Mouse (Mus musculus) heart, embryonic 15.5 days (tissue): ENCODE data around the gene Zfp428. TPM values are rescaled to one million over a fixed set of nuclear protein-coding genes. Genes with fewer than 3 reads are reported as not detected.

ENCODE experiments used
- ATAC-seq: fragments of 200-750 bp; cut with Nextera tagmentation; replicated peaks from 2 replicates; pipeline ENCODE4 v1.8.0; 2017; ENCODE audit warnings: low read depth, moderate TSS enrichment; ENCODE audit not compliant: insufficient number of reproducible peaks, insufficient read depth, low FRiP score
- H3K27ac ChIP-seq: fragments of 300-500 bp; sonication (generic); 2 replicates; pipeline ENCODE4 v1.5.1; 2015; ENCODE audit warnings: mild to moderate bottlenecking, inconsistent platforms
- H3K27me3 ChIP-seq: fragments of 300-500 bp; sonication (generic); 2 replicates; pipeline ENCODE4 v1.6.1; 2015; ENCODE audit warnings: inconsistent platforms
- H3K36me3 ChIP-seq: fragments of 300-500 bp; sonication (generic); 2 replicates; pipeline ENCODE4 v1.6.1; 2015; ENCODE audit warnings: mild to moderate bottlenecking, inconsistent platforms
- H3K4me1 ChIP-seq: fragments of 300-500 bp; sonication (generic); replicated peaks from 2 replicates; pipeline ENCODE4 v1.6.1; 2015; ENCODE audit warnings: inconsistent platforms
- H3K4me2 ChIP-seq: fragments of 300-500 bp; sonication (generic); 2 replicates; pipeline ENCODE4 v1.6.1; 2015; ENCODE audit warnings: inconsistent platforms, mild to moderate bottlenecking, moderate library complexity
- H3K4me3 ChIP-seq: fragments of 300-500 bp; sonication (generic); 2 replicates; pipeline ENCODE4 v1.5.1; 2015; ENCODE audit warnings: mild to moderate bottlenecking, inconsistent platforms
- H3K9ac ChIP-seq: fragments of 300-500 bp; sonication (generic); 2 replicates; pipeline ENCODE4 v1.6.1; 2015; ENCODE audit warnings: mild to moderate bottlenecking, inconsistent platforms
- H3K9me3 ChIP-seq: fragments of 300-500 bp; sonication (generic); replicated peaks from 2 replicates; pipeline ENCODE4 v1.6.1; 2016; ENCODE audit warnings: inconsistent platforms
- WGBS: fragments of 180-500 bp; shearing (Covaris S2); methylation state at CpG from one replicate; pipeline ENCODE4 v1.1.7; 2015; ENCODE audit warnings: mixed read lengths; 5-methylcytosine and 5-hydroxymethylcytosine counted together
- polyA plus RNA-seq: library from polyadenylated mRNA; unstranded; fragments of >200 nt; fragmentation: Nextera tagmentation; extraction: Ambion mirVana; gene quantifications from 2 replicates; pipeline ENCODE4 v1.2.1, GENCODE M21; 2015

Zfp428 gene
- polyA plus RNA-seq, 1 experiment from 2014 or later: 37.5 TPM

- Histone ChIP-seq H3K4me1 (peaks cover 8% of the 10 kb centered on the region), H3K9ac (no peak overlapping the region), H3K36me3 (no peaks in the 10 kb centered on the region), H3K4me2 (no peak overlapping the region), H3K27ac (no peak overlapping the region), H3K4me3 (no peak overlapping the region), H3K27me3 (no peaks in the 10 kb centered on the region), H3K9me3 (no peaks in the 10 kb centered on the region)
- no peak for ATAC-seq
- 81% methylated on average over 6 of the region's 6 CpGs for WGBS
Observed at GRCm38 (mm10) chr7:24524978-24525377, 18.2 kb downstream of the Zfp428 start.

GRCm38 (mm10) chr7:24525686-24526420 is 19.0 kb downstream of the Zfp428 start:
- H3K27me3 ChIP-seq: no peaks in the 10 kb centered on the region
- ATAC-seq: no peak
- H3K4me2 ChIP-seq: no peak overlapping the region
- H3K4me1 ChIP-seq: peaks cover 8% of the 10 kb centered on the region
- WGBS: 76% methylated on average over 12 of the region's 12 CpGs
- H3K27ac ChIP-seq: no peak overlapping the region
- H3K9ac ChIP-seq: no peak overlapping the region
- no peaks in the 10 kb centered on the region for H3K9me3 ChIP-seq
- no peaks in the 10 kb centered on the region for H3K36me3 ChIP-seq
- no peak overlapping the region for H3K4me3 ChIP-seq

GRCm38 (mm10) chr7:24528861-24529260 is 22.1 kb downstream of the Zfp428 start:
- H3K4me2 ChIP-seq: no peak overlapping the region

GRCm38 (mm10) chr7:24529580-24529979 is 22.8 kb downstream of the Zfp428 start:
- peak overlapping the region; percentile 53 for H3K9ac ChIP-seq
- H3K27ac ChIP-seq: peak overlapping the region; percentile 88
- no peaks in the 10 kb centered on the region for H3K27me3 ChIP-seq
- no peak for ATAC-seq
- no peaks in the 10 kb centered on the region for H3K9me3 ChIP-seq
- 52% methylated on average over 11 of the region's 11 CpGs for WGBS
- H3K4me1 ChIP-seq: peaks cover 26% of the 10 kb centered on the region
- peak overlapping the region; percentile 68 for H3K4me3 ChIP-seq
- H3K36me3 ChIP-seq: peaks cover 14% of the 10 kb centered on the region
- H3K4me2 ChIP-seq: peak overlapping the region; percentile 91

More at GRCm38 (mm10) chr7:24528861-24529260, 22.1 kb downstream of the Zfp428 start:
- Histone ChIP-seq H3K36me3 (peaks cover 8% of the 10 kb centered on the region), H3K27ac (no peak overlapping the region), H3K27me3 (no peaks in the 10 kb centered on the region), H3K9me3 (no peaks in the 10 kb centered on the region), H3K4me1 (peaks cover 21% of the 10 kb centered on the region), H3K9ac (no peak overlapping the region), H3K4me3 (no peak overlapping the region)
- no peak for ATAC-seq
- 89% methylated on average over 11 of the region's 11 CpGs for WGBS

- Histone ChIP-seq H3K9me3 (no peaks in the 10 kb centered on the region), H3K27me3 (no peaks in the 10 kb centered on the region), H3K36me3 (peaks cover 15% of the 10 kb centered on the region), H3K4me2 (peak within 1 kb of the TSS; percentile 91), H3K4me1 (peaks cover 26% of the 10 kb centered on the region), H3K9ac (peak within 1 kb of the TSS; percentile 80), H3K4me3 (peak within 1 kb of the TSS; percentile 68), H3K27ac (peak within 1 kb of the TSS; percentile 88)
- peak; percentile 96 for ATAC-seq
- under 1% methylated on average over 44 of the region's 44 CpGs for WGBS
Observed at GRCm38 (mm10) chr7:24530062-24530931, 23.5 kb downstream of the Zfp428 start, which contains the start of gene Irgq. Gene Irgq (plus strand): TSS chr7:24530689.

- Histone ChIP-seq H3K4me1 (peaks cover 26% of the 10 kb centered on the region), H3K36me3 (peaks cover 24% of the 10 kb centered on the region), H3K4me3 (peak overlapping the region; percentile 68), H3K9ac (peak overlapping the region; percentile 80), H3K4me2 (peak overlapping the region; percentile 91), H3K27me3 (no peaks in the 10 kb centered on the region), H3K9me3 (no peaks in the 10 kb centered on the region), H3K27ac (peak overlapping the region; percentile 88)
- under 1% methylated on average over 43 of the region's 43 CpGs for WGBS
- peak; percentile 51 for ATAC-seq
Observed at GRCm38 (mm10) chr7:24531211-24531971, 24.6 kb downstream of the Zfp428 start.

GRCm38 (mm10) chr7:24533031-24533571 is 26.3 kb downstream of the Zfp428 start:
- peaks cover 26% of the 10 kb centered on the region for H3K4me1 ChIP-seq
- ATAC-seq: no peak
- H3K27me3 ChIP-seq: no peaks in the 10 kb centered on the region
- 75% methylated on average over 28 of the region's 28 CpGs for WGBS
- H3K9ac ChIP-seq: no peak overlapping the region
- no peak overlapping the region for H3K4me3 ChIP-seq
- H3K36me3 ChIP-seq: peaks cover 24% of the 10 kb centered on the region
- H3K4me2 ChIP-seq: no peak overlapping the region
- no peaks in the 10 kb centered on the region for H3K9me3 ChIP-seq
- H3K27ac ChIP-seq: no peak overlapping the region

GRCm38 (mm10) chr7:24533806-24534205 is 27.0 kb downstream of the Zfp428 start:
- Histone ChIP-seq H3K4me1 (peaks cover 26% of the 10 kb centered on the region), H3K9me3 (no peaks in the 10 kb centered on the region), H3K36me3 (peaks cover 24% of the 10 kb centered on the region), H3K4me2 (no peak overlapping the region), H3K9ac (no peak overlapping the region), H3K27ac (no peak overlapping the region), H3K27me3 (no peaks in the 10 kb centered on the region), H3K4me3 (no peak overlapping the region)
- WGBS: 40% methylated on average over 42 of the region's 42 CpGs
- no peak for ATAC-seq

GRCm38 (mm10) chr7:24534301-24534700 is 27.5 kb downstream of the Zfp428 start:
- Histone ChIP-seq H3K9me3 (no peaks in the 10 kb centered on the region), H3K4me3 (no peak overlapping the region), H3K27ac (no peak overlapping the region), H3K27me3 (no peaks in the 10 kb centered on the region), H3K9ac (no peak overlapping the region), H3K36me3 (peaks cover 24% of the 10 kb centered on the region), H3K4me2 (no peak overlapping the region), H3K4me1 (peaks cover 23% of the 10 kb centered on the region)
- 45% methylated on average over 19 of the region's 19 CpGs for WGBS
- ATAC-seq: no peak

- H3K27me3 ChIP-seq: no peaks in the 10 kb centered on the region
- 81% methylated on average over 4 of the region's 4 CpGs for WGBS
- H3K4me1 ChIP-seq: peaks cover 10% of the 10 kb centered on the region
- no peak overlapping the region for H3K4me2 ChIP-seq
- H3K9me3 ChIP-seq: no peaks in the 10 kb centered on the region
- no peak overlapping the region for H3K9ac ChIP-seq
- no peak for ATAC-seq
- H3K27ac ChIP-seq: no peak overlapping the region
- no peak overlapping the region for H3K4me3 ChIP-seq
- peaks cover 24% of the 10 kb centered on the region for H3K36me3 ChIP-seq
Observed at GRCm38 (mm10) chr7:24537081-24537480, 30.3 kb downstream of the Zfp428 start.

- H3K27ac ChIP-seq: no peak overlapping the region
- no peak overlapping the region for H3K4me3 ChIP-seq
- peaks cover 24% of the 10 kb centered on the region for H3K36me3 ChIP-seq
- no peak overlapping the region for H3K9ac ChIP-seq
- H3K9me3 ChIP-seq: no peaks in the 10 kb centered on the region
- 66% methylated on average over 5 of the region's 5 CpGs for WGBS
- peaks cover 6% of the 10 kb centered on the region; the same call in 1 of the 2 replicates for H3K4me1 ChIP-seq
- no peak overlapping the region for H3K4me2 ChIP-seq
- H3K27me3 ChIP-seq: no peaks in the 10 kb centered on the region
- no peak for ATAC-seq
Observed at GRCm38 (mm10) chr7:24537591-24537990, 30.8 kb downstream of the Zfp428 start.
